ENCODE assay signal across 8 mouse cellular contexts in the genomic region with DNA sequence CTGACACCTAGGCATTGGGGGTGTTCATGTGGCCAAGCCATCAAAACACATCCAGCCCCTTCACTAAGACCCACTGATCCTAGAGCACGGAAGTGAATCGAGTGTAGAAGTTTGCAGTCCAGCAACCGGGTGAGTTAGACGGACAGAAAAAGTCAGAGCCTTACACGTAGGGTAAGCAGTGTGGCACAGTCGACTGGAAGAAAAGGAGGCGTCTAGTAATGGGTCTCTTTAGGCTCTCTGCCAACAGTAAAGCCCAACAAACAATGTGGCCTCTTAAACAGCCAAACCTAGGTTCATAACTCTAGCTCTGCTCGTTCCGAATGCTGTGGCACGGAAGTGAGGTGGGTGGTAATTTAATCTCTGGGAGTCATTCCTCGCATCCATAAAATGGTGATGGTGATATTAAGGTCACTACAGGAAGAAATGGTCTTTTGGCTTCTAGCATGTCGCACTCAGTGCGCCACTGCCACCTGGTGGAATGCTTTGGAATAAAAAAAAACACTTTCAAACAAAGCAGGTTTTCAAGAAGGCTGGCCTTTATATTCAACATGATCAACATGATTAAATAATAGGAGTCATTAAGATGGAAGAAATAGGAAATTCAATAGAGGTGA. TPM values are rescaled to one million over a fixed set of nuclear protein-coding genes. Genes with fewer than 3 reads are reported as not detected.
A peak's percentile ranks its signal among the peaks of the same experiment; 100 is the strongest.
DNase-seq lines count a peak whose midpoint lies in the region; ATAC-seq and TF ChIP-seq lines count a peak whose summit lies in the region.

No protein-coding gene starts in this region.

- peak; percentile 70 for TF ChIP-seq CTCF in liver, adult 2 months (IDR thresholded peaks at IDR 0.05; ENCODE audit: low read depth, low read length)

- DNase-seq in liver, adult 2 months (ENCODE audit: extremely low read depth, low read depth, low spot score), result peak; percentile 15
- no peak for DNase-seq in liver, embryonic 11.5 days (ENCODE audit: low spot score)
- DNase-seq in R1 (ENCODE audit: low read depth, low spot score), result peak; percentile 61
- DNase-seq in cerebellum, postnatal 4 days (ENCODE audit: low spot score in 2 of 2), result peak; percentile 35 to 70
- DNase-seq in hindbrain, embryonic 11.5 days (ENCODE audit: low spot score), result peak; percentile 81
- DNase-seq in layer of hippocampus, postnatal 14 days (ENCODE audit: low spot score in 2 of 2), result peak; percentile 58 to 78
- peak; percentile 97 for DNase-seq in midbrain, embryonic 11.5 days (ENCODE audit: low spot score, missing footprints)
- peak; percentile 23 to 36 for DNase-seq in thymus, postnatal 36 days

- H3K9me3 ChIP-seq in liver, embryonic 11.5 days (ENCODE audit: control insufficient read depth, low read length), result no peaks in the 10 kb centered on the region
- H3K9me3 ChIP-seq in hindbrain, embryonic 11.5 days (ENCODE audit: control insufficient read depth, low read length), result no peaks in the 10 kb centered on the region
- H3K9me3 ChIP-seq in midbrain, embryonic 11.5 days (ENCODE audit: control insufficient read depth, low read length), result no peaks in the 10 kb centered on the region

- no peaks in the 10 kb centered on the region for H3K79me2 ChIP-seq in liver, adult 2 months (ENCODE audit: control insufficient read depth, insufficient read depth, low read length)

- no peaks in the 10 kb centered on the region for H3K27me3 ChIP-seq in liver, adult 2 months (ENCODE audit: control insufficient read depth, insufficient read depth, low read length)
- H3K27me3 ChIP-seq in liver, embryonic 11.5 days (replicated peaks; ENCODE audit: control insufficient read depth, insufficient read depth, low read length), result no peaks in the 10 kb centered on the region
- H3K27me3 ChIP-seq in hindbrain, embryonic 11.5 days (ENCODE audit: control insufficient read depth, insufficient read depth, low read length), result no peaks in the 10 kb centered on the region; the same call in 1 of the 2 replicates
- H3K27me3 ChIP-seq in midbrain, embryonic 11.5 days (ENCODE audit: control insufficient read depth, insufficient read depth, low read length), result no peaks in the 10 kb centered on the region

- H3K4me2 ChIP-seq in liver, embryonic 11.5 days, result no peak overlapping the region
- H3K4me2 ChIP-seq in hindbrain, embryonic 11.5 days (replicated peaks; ENCODE audit: low read depth, low read length), result no peak overlapping the region
- no peak overlapping the region for H3K4me2 ChIP-seq in midbrain, embryonic 11.5 days

- no peak for ATAC-seq in liver, embryonic 11.5 days (replicated peaks; ENCODE audit: low FRiP score)
- no peak for ATAC-seq in hindbrain, embryonic 11.5 days (ENCODE audit: low FRiP score)
- no peak for ATAC-seq in midbrain, embryonic 11.5 days (ENCODE audit: low FRiP score)

- no peak for TF ChIP-seq POLR2A in liver, adult 2 months (IDR thresholded peaks at IDR 0.05; ENCODE audit: extremely low read depth, insufficient read depth, low read length)

- H3K9ac ChIP-seq in liver, adult 2 months (ENCODE audit: low read depth, low read length), result no peak overlapping the region
- no peak overlapping the region for H3K9ac ChIP-seq in liver, embryonic 11.5 days (ENCODE audit: low read depth, low read length)
- H3K9ac ChIP-seq in hindbrain, embryonic 11.5 days (ENCODE audit: low read depth, low read length), result no peak overlapping the region
- H3K9ac ChIP-seq in midbrain, embryonic 11.5 days (ENCODE audit: low read length), result no peak overlapping the region

- H3K36me3 ChIP-seq in liver, adult 2 months (ENCODE audit: control insufficient read depth, insufficient read depth, low read length), result no peaks in the 10 kb centered on the region
- no peaks in the 10 kb centered on the region for H3K36me3 ChIP-seq in liver, embryonic 11.5 days (ENCODE audit: control insufficient read depth, insufficient read depth, low read length)
- no peaks in the 10 kb centered on the region for H3K36me3 ChIP-seq in hindbrain, embryonic 11.5 days (ENCODE audit: control insufficient read depth, insufficient read depth, low read length)
- H3K36me3 ChIP-seq in midbrain, embryonic 11.5 days (ENCODE audit: control insufficient read depth, insufficient read depth, low read length), result no peaks in the 10 kb centered on the region

- no peak overlapping the region for H3K4me3 ChIP-seq in liver, adult 2 months (ENCODE audit: insufficient read depth, low read depth, low read length)
- H3K4me3 ChIP-seq in liver, embryonic 11.5 days (ENCODE audit: low read depth, low read length), result no peak overlapping the region
- H3K4me3 ChIP-seq in hindbrain, embryonic 11.5 days (ENCODE audit: low read depth, low read length), result no peak overlapping the region
- no peak overlapping the region for H3K4me3 ChIP-seq in midbrain, embryonic 11.5 days (ENCODE audit: low read depth, low read length)

- no peaks in the 10 kb centered on the region for H3K4me1 ChIP-seq in liver, adult 2 months (ENCODE audit: control insufficient read depth, insufficient read depth, low read length)
- no peaks in the 10 kb centered on the region for H3K4me1 ChIP-seq in liver, embryonic 11.5 days (replicated peaks; ENCODE audit: control insufficient read depth, insufficient read depth, low read length)
- H3K4me1 ChIP-seq in hindbrain, embryonic 11.5 days (replicated peaks; ENCODE audit: control insufficient read depth, insufficient read depth, low read length), result no peaks in the 10 kb centered on the region
- no peaks in the 10 kb centered on the region for H3K4me1 ChIP-seq in midbrain, embryonic 11.5 days (ENCODE audit: control insufficient read depth, insufficient read depth, low read length)

- no peak overlapping the region for H3K27ac ChIP-seq in liver, adult 2 months (replicated peaks; ENCODE audit: insufficient read depth, low read depth, low read length)
- H3K27ac ChIP-seq in liver, embryonic 11.5 days (ENCODE audit: low read depth, low read length), result no peak overlapping the region
- H3K27ac ChIP-seq in hindbrain, embryonic 11.5 days (ENCODE audit: low read depth, low read length), result no peak overlapping the region
- no peak overlapping the region for H3K27ac ChIP-seq in midbrain, embryonic 11.5 days (ENCODE audit: low read depth, low read length)

- 40% methylated on average over 13 of the region's 13 CpGs for WGBS in liver, adult 2 months
- 31% methylated on average over 13 of the region's 13 CpGs for WGBS in liver, embryonic 11.5 days
- WGBS in hindbrain, embryonic 11.5 days, result 49% methylated on average over 13 of the region's 13 CpGs
- WGBS in midbrain, embryonic 11.5 days, result 46% methylated on average over 13 of the region's 13 CpGs

RNA-seq across cellular contexts. Expression of a gene that starts 54.0 kb away (rescaled TPM):
- 9.7 and 13.2 TPM in 2 replicates for total RNA-seq in liver, adult 2 months (2014; rRNA removed)
- polyA plus RNA-seq in liver, adult 2 months (2012; rRNA removed), result 16.0 and 17.6 TPM in 2 replicates
- polyA plus RNA-seq in liver, embryonic 11.5 days (2014; fragmentation: Nextera tagmentation; extraction: Ambion mirVana), result 37.5 and 41.6 TPM in 2 replicates
- 46.7 and 48.3 TPM in 2 replicates for polyA plus RNA-seq in hindbrain, embryonic 11.5 days (2014; fragmentation: Nextera tagmentation; extraction: Ambion mirVana)
- total RNA-seq in layer of hippocampus, postnatal 14 days (2021), result 10 to 100 TPM; 45.7 to 45.9 TPM
- 55.8 and 58.4 TPM in 2 replicates for polyA plus RNA-seq in midbrain, embryonic 11.5 days (2014; fragmentation: Nextera tagmentation; extraction: Ambion mirVana)
